Mouse (Mus musculus) bone marrow macrophage, adult 2 months (primary cell): ENCODE measurements at regions not wholly inside any gene's neighbourhood (a gene's known extent, or its start where the extent isn't known, plus 50 kb on each side); places are given as distances from the start of the nearest gene placed in this dataset.

Experiments used
- CTCF ChIP-seq: IDR thresholded peaks from 2 replicates; pipeline ENCODE4 v1.5.1; 2012; ENCODE audit warnings: low read depth, mild to moderate bottlenecking, low read length, moderate library complexity
- POLR2A ChIP-seq: IDR thresholded peaks from 2 replicates; pipeline ENCODE4 v1.6.1; 2012; ENCODE audit warnings: mild to moderate bottlenecking, low read depth, low read length, borderline replicate concordance

- TF ChIP-seq CTCF (no peak), POLR2A (no peak)
These were observed 2814.2 kb upstream of the Gm7489 start for GRCm38 (mm10) chr15:51070538-51070937.
